Comparison of ENCODE assay signal across 21 mouse cellular contexts in genomic region chr17:70363971-70364370, GRCm38 (mm10).
DNase-seq lines count a peak whose midpoint lies in the region; ATAC-seq and TF ChIP-seq lines count a peak whose summit lies in the region.
"Had no signal": no experiment of that assay in that cellular context is flagged by ENCODE, and none has a peak within 500 bp of the region (broad histone marks: within the 10 kb centered on the region; RNA-seq: fewer than 3 reads in every experiment).

No protein-coding gene starts in this region.

- peaks cover 17% of the 10 kb centered on the region for H3K4me1 ChIP-seq in forebrain, embryonic 15.5 days
- no peaks in the 10 kb centered on the region for H3K4me1 ChIP-seq in forebrain, embryonic 11.5 days (replicated peaks; ENCODE audit: control insufficient read depth, insufficient read depth, low read length)
- no peaks in the 10 kb centered on the region for H3K4me1 ChIP-seq in hindbrain, embryonic 16.5 days (ENCODE audit: control insufficient read depth, insufficient read depth, low read depth, low read length)
- no peaks in the 10 kb centered on the region for H3K4me1 ChIP-seq in hindbrain, embryonic 11.5 days (replicated peaks; ENCODE audit: control insufficient read depth, insufficient read depth, low read length)
- no peaks in the 10 kb centered on the region for H3K4me1 ChIP-seq in midbrain, embryonic 15.5 days
- H3K4me1 ChIP-seq in midbrain, embryonic 13.5 days (replicated peaks) = no peaks in the 10 kb centered on the region
- peaks cover 9% of the 10 kb centered on the region for H3K4me1 ChIP-seq in forebrain, postnatal 0 days (ENCODE audit: insufficient read depth)
- H3K4me1 ChIP-seq: embryonic facial prominence, embryonic 10.5 days; embryonic facial prominence, embryonic 13.5 days had no signal

- no peak for TF ChIP-seq CTCF in forebrain, postnatal 0 days (IDR thresholded peaks at IDR 0.05; ENCODE audit: low read depth)

- WGBS in forebrain, embryonic 15.5 days = 63% methylated on average over 1 of the region's 1 CpGs
- whole genome bisulfite sequencing in forebrain, embryonic 11.5 days = 81% methylated on average over 1 of the region's 1 CpGs
- WGBS in hindbrain, embryonic 16.5 days = 77% methylated on average over 1 of the region's 1 CpGs
- WGBS in hindbrain, embryonic 11.5 days = 80% methylated on average over 1 of the region's 1 CpGs
- 89% methylated on average over 1 of the region's 1 CpGs for WGBS in midbrain, embryonic 15.5 days
- 92% methylated on average over 1 of the region's 1 CpGs for WGBS in midbrain, embryonic 13.5 days
- WGBS in forebrain, postnatal 0 days = 39% methylated on average over 1 of the region's 1 CpGs

- peak overlapping the region; percentile 85 for H3K27ac ChIP-seq in forebrain, embryonic 15.5 days (replicated peaks)
- H3K27ac ChIP-seq in forebrain, embryonic 11.5 days (ENCODE audit: low read depth, low read length) = no peak overlapping the region
- H3K27ac ChIP-seq in hindbrain, embryonic 16.5 days (ENCODE audit: low read depth, low read length) = peak overlapping the region; percentile 18
- H3K27ac ChIP-seq in hindbrain, embryonic 11.5 days (ENCODE audit: low read depth, low read length) = no peak overlapping the region
- no peak overlapping the region for H3K27ac ChIP-seq in midbrain, embryonic 15.5 days
- no peak overlapping the region for H3K27ac ChIP-seq in midbrain, embryonic 13.5 days
- H3K27ac ChIP-seq in forebrain, postnatal 0 days (ENCODE audit: low read depth, low read length) = peak overlapping the region; percentile 62
- H3K27ac ChIP-seq: embryonic facial prominence, embryonic 10.5 days; embryonic facial prominence, embryonic 13.5 days; gastrocnemius, adult 2 months had no signal

- no peak overlapping the region for H3K9ac ChIP-seq in forebrain, embryonic 15.5 days (replicated peaks)
- no peak overlapping the region for H3K9ac ChIP-seq in forebrain, embryonic 11.5 days (ENCODE audit: low read length)
- H3K9ac ChIP-seq in hindbrain, embryonic 16.5 days (ENCODE audit: low read depth, low read length) = no peak overlapping the region
- H3K9ac ChIP-seq in hindbrain, embryonic 11.5 days (ENCODE audit: low read depth, low read length) = no peak overlapping the region
- no peak overlapping the region for H3K9ac ChIP-seq in midbrain, embryonic 15.5 days
- no peak overlapping the region for H3K9ac ChIP-seq in midbrain, embryonic 13.5 days (replicated peaks)
- no peak overlapping the region for H3K9ac ChIP-seq in forebrain, postnatal 0 days
- H3K9ac ChIP-seq: embryonic facial prominence, embryonic 13.5 days had no signal

- no peak overlapping the region for H3K4me2 ChIP-seq in forebrain, embryonic 15.5 days (replicated peaks)
- H3K4me2 ChIP-seq in forebrain, embryonic 11.5 days (ENCODE audit: low read depth, low read length, severe bottlenecking) = no peak overlapping the region
- H3K4me2 ChIP-seq in hindbrain, embryonic 16.5 days (ENCODE audit: low read length) = no peak overlapping the region
- no peak overlapping the region for H3K4me2 ChIP-seq in hindbrain, embryonic 11.5 days (replicated peaks; ENCODE audit: low read depth, low read length)
- H3K4me2 ChIP-seq in midbrain, embryonic 15.5 days = no peak overlapping the region
- no peak overlapping the region for H3K4me2 ChIP-seq in midbrain, embryonic 13.5 days (replicated peaks)
- no peak overlapping the region for H3K4me2 ChIP-seq in forebrain, postnatal 0 days (ENCODE audit: low read depth)
- H3K4me2 ChIP-seq: embryonic facial prominence, embryonic 13.5 days; heart, embryonic 11.5 days had no signal

- peak; percentile 59 for ATAC-seq in forebrain, embryonic 15.5 days (replicated peaks)
- no peak for ATAC-seq in forebrain, embryonic 11.5 days (replicated peaks; ENCODE audit: low FRiP score)
- ATAC-seq in hindbrain, embryonic 16.5 days = peak; percentile 54; the same call in 1 of the 2 replicates
- ATAC-seq in hindbrain, embryonic 11.5 days (ENCODE audit: low FRiP score) = no peak
- peak; percentile 14; the same call in 1 of the 2 replicates for ATAC-seq in midbrain, embryonic 15.5 days (replicated peaks)
- ATAC-seq in midbrain, embryonic 13.5 days = no peak
- ATAC-seq in forebrain, postnatal 0 days = peak; percentile 36
- ATAC-seq: activated CD4-positive, CD25-positive, alpha-beta regulatory T cell, adult 4 months; inflammation-experienced regulatory T-cells, adult 6 months; intestine, embryonic 16.5 days had no signal

- no peak for DNase-seq in forebrain, embryonic 11.5 days (ENCODE audit: low spot score)
- no peak for DNase-seq in hindbrain, embryonic 11.5 days (ENCODE audit: low spot score)
- no peak for DNase-seq in forebrain, postnatal 0 days
- no peak for DNase-seq in B cell, adult 2 months
- DNase-seq: adrenal gland, adult 8-10 months; adrenal gland, postnatal 25 days; embryo, embryonic 11 days; gastrocnemius, adult 2 months; gastrocnemius, postnatal 14 days; kidney, adult 18-20 months had no signal

- H3K4me3 ChIP-seq in forebrain, embryonic 15.5 days = no peak overlapping the region
- no peak overlapping the region for H3K4me3 ChIP-seq in forebrain, embryonic 11.5 days (ENCODE audit: low read depth, low read length)
- no peak overlapping the region for H3K4me3 ChIP-seq in hindbrain, embryonic 16.5 days (ENCODE audit: low read length)
- H3K4me3 ChIP-seq in hindbrain, embryonic 11.5 days (ENCODE audit: low read depth, low read length) = no peak overlapping the region
- H3K4me3 ChIP-seq in midbrain, embryonic 15.5 days = no peak overlapping the region
- H3K4me3 ChIP-seq in midbrain, embryonic 13.5 days (replicated peaks) = no peak overlapping the region
- no peak overlapping the region for H3K4me3 ChIP-seq in forebrain, postnatal 0 days (ENCODE audit: low read depth, low read length)
- H3K4me3 ChIP-seq: embryonic facial prominence, embryonic 10.5 days; embryonic facial prominence, embryonic 13.5 days; erythroblast, embryonic 14.5 days; gastrocnemius, adult 2 months had no signal

- no peaks in the 10 kb centered on the region for H3K27me3 ChIP-seq in forebrain, embryonic 15.5 days
- H3K27me3 ChIP-seq in forebrain, embryonic 11.5 days (ENCODE audit: control insufficient read depth, insufficient read depth, low read length) = no peaks in the 10 kb centered on the region
- H3K27me3 ChIP-seq in hindbrain, embryonic 16.5 days (replicated peaks; ENCODE audit: control insufficient read depth, insufficient read depth, low read length) = no peaks in the 10 kb centered on the region
- H3K27me3 ChIP-seq in hindbrain, embryonic 11.5 days (ENCODE audit: control insufficient read depth, insufficient read depth, low read length) = no peaks in the 10 kb centered on the region
- no peaks in the 10 kb centered on the region for H3K27me3 ChIP-seq in midbrain, embryonic 15.5 days (replicated peaks)
- H3K27me3 ChIP-seq in midbrain, embryonic 13.5 days = no peaks in the 10 kb centered on the region
- no peaks in the 10 kb centered on the region for H3K27me3 ChIP-seq in forebrain, postnatal 0 days (ENCODE audit: insufficient read depth, low read length)
- H3K27me3 ChIP-seq: embryonic facial prominence, embryonic 13.5 days had no signal

- H3K36me3 ChIP-seq in forebrain, embryonic 15.5 days = no peaks in the 10 kb centered on the region
- H3K36me3 ChIP-seq in forebrain, embryonic 11.5 days (ENCODE audit: control insufficient read depth, insufficient read depth, low read length) = no peaks in the 10 kb centered on the region
- no peaks in the 10 kb centered on the region for H3K36me3 ChIP-seq in hindbrain, embryonic 16.5 days (ENCODE audit: control insufficient read depth, insufficient read depth, low read length)
- no peaks in the 10 kb centered on the region for H3K36me3 ChIP-seq in hindbrain, embryonic 11.5 days (ENCODE audit: control insufficient read depth, insufficient read depth, low read length)
- no peaks in the 10 kb centered on the region for H3K36me3 ChIP-seq in midbrain, embryonic 15.5 days (replicated peaks)
- no peaks in the 10 kb centered on the region for H3K36me3 ChIP-seq in midbrain, embryonic 13.5 days
- no peaks in the 10 kb centered on the region for H3K36me3 ChIP-seq in forebrain, postnatal 0 days (ENCODE audit: insufficient read depth)
- H3K36me3 ChIP-seq: embryonic facial prominence, embryonic 10.5 days; embryonic facial prominence, embryonic 13.5 days had no signal

- no peaks in the 10 kb centered on the region for H3K9me3 ChIP-seq in forebrain, embryonic 15.5 days
- no peaks in the 10 kb centered on the region for H3K9me3 ChIP-seq in forebrain, embryonic 11.5 days (ENCODE audit: control insufficient read depth, low read length)
- H3K9me3 ChIP-seq in hindbrain, embryonic 16.5 days (ENCODE audit: control insufficient read depth, low read length) = no peaks in the 10 kb centered on the region
- no peaks in the 10 kb centered on the region for H3K9me3 ChIP-seq in hindbrain, embryonic 11.5 days (ENCODE audit: control insufficient read depth, low read length)
- no peaks in the 10 kb centered on the region for H3K9me3 ChIP-seq in midbrain, embryonic 15.5 days
- no peaks in the 10 kb centered on the region for H3K9me3 ChIP-seq in midbrain, embryonic 13.5 days
- no peaks in the 10 kb centered on the region for H3K9me3 ChIP-seq in forebrain, postnatal 0 days (ENCODE audit: low read length)
- H3K9me3 ChIP-seq: embryonic facial prominence, embryonic 10.5 days; embryonic facial prominence, embryonic 13.5 days had no signal

Comparison
In these comparisons a context has a peak if more than half of its experiments do, and no peak if none do; other contexts are left out.
1. ATAC-seq: peak in forebrain, embryonic 15.5 days (single experiment), hindbrain, embryonic 16.5 days (single experiment), midbrain, embryonic 15.5 days (single experiment) and forebrain, postnatal 0 days (single experiment); none in forebrain, embryonic 11.5 days (single experiment), hindbrain, embryonic 11.5 days (single experiment) and midbrain, embryonic 13.5 days (single experiment).
2. H3K27ac ChIP-seq: peak in forebrain, embryonic 15.5 days (single experiment), hindbrain, embryonic 16.5 days (single experiment) and forebrain, postnatal 0 days (single experiment); none in forebrain, embryonic 11.5 days (single experiment), hindbrain, embryonic 11.5 days (single experiment), midbrain, embryonic 15.5 days (single experiment) and midbrain, embryonic 13.5 days (single experiment).